Mouse (Mus musculus): ENCODE results near the gene Ndufa11.
A peak's percentile ranks its signal among the peaks of the same experiment; 100 is the strongest.

Ndufa11 gene

DNA sequence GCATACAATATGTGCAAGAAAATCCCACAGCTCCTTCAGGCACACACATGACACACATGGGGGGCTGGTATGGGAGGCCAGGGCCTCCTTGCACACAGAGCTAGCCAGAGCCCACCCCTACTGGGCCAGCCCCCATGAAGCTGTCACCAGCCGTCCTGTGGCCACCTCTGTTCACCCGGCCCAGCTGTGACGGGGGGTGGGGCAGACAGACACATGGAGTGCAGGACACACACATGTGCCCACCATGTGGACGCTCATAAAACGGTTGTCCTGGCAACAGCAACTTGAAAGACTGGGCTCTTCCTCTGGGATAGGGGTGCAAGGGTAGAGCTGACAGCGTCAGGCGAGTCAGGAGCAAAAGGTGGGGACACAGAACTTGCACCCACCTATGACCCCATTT lies 41.7 kb downstream of the Ndufa11 start:
- peak; percentile 67 for DNase-seq (ENCODE audit: low read depth, low spot score)

- DNase-seq (ENCODE audit: low read depth, low spot score): no peak
These were observed 43.5 kb downstream of the Ndufa11 start for GRCm38 (mm10) chr17:56761077-56761476.

- peak; percentile 92 for DNase-seq (ENCODE audit: low read depth, low spot score)
These were observed 44.4 kb downstream of the Ndufa11 start for GRCm38 (mm10) chr17:56761991-56762410.

DNA sequence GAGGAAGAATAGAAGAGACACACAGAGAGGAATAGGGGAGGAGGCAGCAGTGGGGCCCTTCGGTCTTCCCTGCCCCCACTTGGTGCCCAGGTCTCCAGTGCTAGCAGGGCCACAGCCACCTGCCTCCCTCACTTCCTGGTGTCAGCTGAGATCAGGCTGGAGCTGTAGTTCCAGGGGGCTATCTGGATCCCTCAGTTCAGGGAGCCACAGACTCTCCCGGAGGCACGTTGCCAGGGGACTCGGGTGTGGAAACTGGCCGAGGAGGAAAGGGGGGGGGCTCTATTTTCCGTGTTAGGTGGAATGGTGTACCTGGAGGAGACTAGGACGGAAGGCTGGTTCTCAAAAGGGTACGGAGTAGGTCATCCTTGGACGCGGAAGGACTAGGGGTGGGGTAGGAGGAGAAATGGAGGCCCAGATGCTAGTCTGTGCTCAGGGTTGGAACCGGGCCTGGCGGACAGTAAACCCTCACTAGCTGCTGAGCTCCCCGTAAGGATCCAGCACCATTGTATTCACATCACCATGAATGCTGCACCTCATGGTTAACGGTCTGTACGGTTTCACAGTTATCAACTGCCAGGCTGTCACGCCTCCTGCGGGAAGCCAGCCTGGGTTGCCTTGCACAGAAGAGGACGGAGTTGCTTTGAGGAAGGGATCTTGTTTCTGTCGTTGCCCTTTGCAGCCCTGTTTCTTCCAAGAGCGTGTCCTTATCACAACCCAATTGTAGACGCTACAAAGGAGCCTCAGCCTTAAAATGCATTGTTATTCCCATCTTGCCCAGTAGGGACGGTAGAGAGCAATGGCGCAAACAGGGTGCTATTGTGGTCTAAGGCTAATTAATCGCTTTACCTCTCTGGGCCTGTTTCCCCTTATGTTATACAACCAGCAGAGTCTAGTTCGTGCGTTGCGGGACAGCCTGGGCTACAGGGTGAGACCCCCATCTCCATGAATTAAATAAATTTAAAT lies 45.5 kb downstream of the Ndufa11 start:
- DNase-seq (ENCODE audit: low read depth, low spot score): peak; percentile 73

DNA sequence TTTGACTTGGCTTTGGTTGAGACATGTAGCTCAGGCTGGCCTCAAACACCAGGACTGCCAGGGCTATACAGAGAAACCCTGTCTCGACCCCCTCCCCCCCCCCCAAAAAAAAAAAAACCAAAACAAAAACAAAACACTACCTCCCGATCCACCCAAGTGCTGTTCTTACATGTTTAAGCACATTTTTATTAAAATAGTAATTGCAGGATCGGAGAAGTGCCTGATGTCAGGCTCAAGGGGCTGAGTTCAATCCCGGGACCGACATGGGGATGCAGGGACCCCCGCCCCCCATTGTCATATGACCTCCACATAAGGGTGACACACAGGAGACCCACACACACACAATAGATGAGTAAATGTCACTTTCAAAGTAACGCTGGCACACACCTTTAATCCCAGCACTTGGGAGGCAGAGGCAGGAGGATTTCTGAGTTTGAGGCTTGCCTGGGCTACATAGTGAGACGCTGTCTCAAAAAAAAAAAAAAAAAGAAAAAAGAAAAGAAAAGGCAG lies 46.2 kb downstream of the Ndufa11 start:
- DNase-seq (ENCODE audit: low read depth, low spot score): no peak

- peak; percentile 87 for DNase-seq (ENCODE audit: low read depth, low spot score)
These were observed 47.1 kb downstream of the Ndufa11 start, which contains the start of gene Dus3l for GRCm38 (mm10) chr17:56764474-56765354. TSS of gene Dus3l (plus strand) at chr17:56764757.

DNA sequence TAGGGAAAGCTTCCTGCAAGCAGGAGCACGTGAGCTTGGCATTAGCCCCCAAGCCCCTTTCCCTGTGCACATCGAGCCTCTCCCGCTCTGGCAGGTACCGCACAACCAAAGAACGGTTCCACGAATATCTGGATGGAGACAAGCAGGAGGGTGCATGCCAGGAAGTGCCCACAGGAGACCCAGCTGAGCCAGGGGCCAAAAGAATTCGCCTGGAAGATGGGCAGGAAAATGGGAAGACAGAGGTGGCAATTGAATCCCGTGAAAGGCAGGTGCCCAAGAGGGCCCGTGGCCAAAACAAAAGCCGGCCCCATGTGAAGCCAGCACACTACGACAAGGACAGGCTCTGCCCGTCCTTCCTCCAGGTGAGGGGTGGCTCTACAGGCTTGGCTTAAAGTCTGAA lies 47.9 kb downstream of the Ndufa11 start:
- DNase-seq (ENCODE audit: low read depth, low spot score): no peak

GRCm38 (mm10) chr17:56766631-56767405 lies 49.3 kb downstream of the Ndufa11 start:
- DNase-seq (ENCODE audit: low read depth, low spot score): no peak

GRCm38 (mm10) chr17:56767531-56768135 lies 50.1 kb downstream of the Ndufa11 start:
- DNase-seq (ENCODE audit: low read depth, low spot score): no peak

- no peak for DNase-seq (ENCODE audit: low read depth, low spot score)
These were observed 51.4 kb downstream of the Ndufa11 start for GRCm38 (mm10) chr17:56768941-56769340.

DNA sequence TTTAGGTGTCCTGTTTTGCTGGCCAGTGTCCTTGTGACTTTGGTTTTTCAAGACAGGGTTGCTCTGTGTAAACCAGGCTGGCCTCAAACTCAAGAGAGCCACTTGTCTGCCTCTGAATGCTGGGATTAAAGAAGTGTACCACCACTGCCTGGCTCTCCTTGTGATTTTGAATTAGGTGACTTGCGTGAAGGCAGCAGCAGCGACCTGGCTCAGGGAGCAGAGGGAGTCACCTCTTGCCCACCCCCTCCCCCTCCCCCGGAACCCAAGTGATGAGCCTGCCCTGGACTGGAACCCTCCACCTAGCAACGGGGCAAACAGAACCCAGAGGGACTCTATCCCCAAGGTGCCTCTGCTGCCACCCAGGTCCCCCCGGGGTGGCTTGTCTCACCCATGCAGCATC lies 52.4 kb downstream of the Ndufa11 start, which contains the start of gene Prr22:
Gene Prr22 (plus strand): TSS at position 301 of the 400 bp plus-strand sequence.
- no peak for DNase-seq (ENCODE audit: low read depth, low spot score)

Measured in mesoderm, embryonic 11.5 days (tissue).